Mouse (Mus musculus) embryonic facial prominence, embryonic 15.5 days (tissue): ENCODE results near the gene Pitx3. TPM values are rescaled to one million over a fixed set of nuclear protein-coding genes. Genes with fewer than 3 reads are reported as not detected.

Experiments
- ATAC-seq: fragments of 200-750 bp; cut with Nextera tagmentation; 2 replicates; pipeline ENCODE4 v1.8.0; 2017; ENCODE audit warnings: low read depth, moderate TSS enrichment; ENCODE audit not compliant: insufficient number of reproducible peaks, low FRiP score, low TSS enrichment
- H3K27ac ChIP-seq: fragments of 300-500 bp; sonication (generic); replicated peaks from 2 replicates; pipeline ENCODE4 v1.5.1; 2015; ENCODE audit warnings: mild to moderate bottlenecking, inconsistent platforms
- H3K27me3 ChIP-seq: fragments of 300-500 bp; sonication (generic); 2 replicates; pipeline ENCODE4 v1.6.1; 2015; ENCODE audit warnings: inconsistent platforms
- H3K36me3 ChIP-seq: fragments of 300-500 bp; sonication (generic); 2 replicates; pipeline ENCODE4 v1.6.1; 2015; ENCODE audit warnings: mild to moderate bottlenecking, inconsistent platforms
- H3K4me1 ChIP-seq: fragments of 300-500 bp; sonication (generic); 2 replicates; pipeline ENCODE4 v1.6.1; 2015; ENCODE audit warnings: inconsistent platforms
- H3K4me2 ChIP-seq: fragments of 300-500 bp; sonication (generic); replicated peaks from 2 replicates; pipeline ENCODE4 v1.6.1; 2015; ENCODE audit warnings: mild to moderate bottlenecking, inconsistent platforms
- H3K4me3 ChIP-seq: fragments of 300-500 bp; sonication (generic); replicated peaks from 2 replicates; pipeline ENCODE4 v1.5.1; 2015; ENCODE audit warnings: mild to moderate bottlenecking, inconsistent platforms
- H3K9ac ChIP-seq: fragments of 300-500 bp; sonication (generic); 2 replicates; pipeline ENCODE4 v1.6.1; 2015; ENCODE audit warnings: inconsistent platforms
- H3K9me3 ChIP-seq: fragments of 300-500 bp; sonication (generic); replicated peaks from 2 replicates; pipeline ENCODE4 v1.6.1; 2016; ENCODE audit warnings: inconsistent platforms
- WGBS: fragments of 180-500 bp; shearing (Covaris S2); methylation state at CpG from one replicate; pipeline ENCODE4 v1.1.7; 2015; 5-methylcytosine and 5-hydroxymethylcytosine counted together
- polyA plus RNA-seq: library from polyadenylated mRNA; unstranded; fragments of >200 nt; fragmentation: Nextera tagmentation; extraction: Ambion mirVana; gene quantifications from 2 replicates; pipeline ENCODE4 v1.2.1, GENCODE M21; 2015

Gene Pitx3
- polyA plus RNA-seq, 1 experiment from 2014 or later = 10.4 TPM

DNA sequence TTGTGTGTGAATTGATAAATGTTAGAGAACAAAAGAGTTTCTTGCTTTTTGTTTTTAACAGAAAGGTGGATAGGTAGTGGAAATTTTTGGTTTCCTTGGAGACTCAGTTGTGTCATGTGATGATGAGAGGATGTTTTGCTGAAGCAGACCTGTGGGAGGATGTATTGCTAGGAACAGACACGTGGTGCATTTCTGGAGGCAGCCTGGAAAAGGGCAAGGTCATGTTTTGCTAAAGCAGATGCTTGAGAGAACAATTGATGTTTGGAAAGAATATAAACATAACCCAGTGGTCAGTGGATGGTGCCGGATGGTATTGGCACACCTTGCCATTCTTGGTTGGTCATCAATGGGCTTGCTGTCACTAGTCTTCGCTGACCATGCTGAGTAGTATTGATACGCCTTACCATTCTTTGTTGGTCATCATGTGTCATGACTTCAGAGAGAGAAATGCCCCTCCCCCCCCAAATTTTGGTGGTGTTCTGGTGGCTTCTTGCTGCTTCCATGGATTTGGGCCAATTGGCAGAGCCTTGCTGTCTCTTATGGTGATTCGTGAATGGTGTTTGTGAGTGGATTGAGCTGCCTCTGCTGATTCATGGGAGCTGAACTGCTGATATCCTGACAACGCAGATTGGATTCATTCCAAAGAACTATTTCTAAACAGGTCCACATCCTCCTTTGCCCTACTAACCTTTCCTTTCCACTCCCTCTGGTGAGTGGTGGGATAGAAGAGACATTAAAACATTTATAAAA, 44.5 kb downstream of the Pitx3 start:
- Histone ChIP-seq H3K9ac (no peak overlapping the region), H3K27me3 (no peaks in the 10 kb centered on the region), H3K27ac (no peak overlapping the region), H3K36me3 (no peaks in the 10 kb centered on the region), H3K4me2 (no peak overlapping the region), H3K9me3 (no peaks in the 10 kb centered on the region), H3K4me3 (no peak overlapping the region), H3K4me1 (no peaks in the 10 kb centered on the region)
- no peak for ATAC-seq
- 84% methylated on average over 6 of the region's 6 CpGs for WGBS

DNA sequence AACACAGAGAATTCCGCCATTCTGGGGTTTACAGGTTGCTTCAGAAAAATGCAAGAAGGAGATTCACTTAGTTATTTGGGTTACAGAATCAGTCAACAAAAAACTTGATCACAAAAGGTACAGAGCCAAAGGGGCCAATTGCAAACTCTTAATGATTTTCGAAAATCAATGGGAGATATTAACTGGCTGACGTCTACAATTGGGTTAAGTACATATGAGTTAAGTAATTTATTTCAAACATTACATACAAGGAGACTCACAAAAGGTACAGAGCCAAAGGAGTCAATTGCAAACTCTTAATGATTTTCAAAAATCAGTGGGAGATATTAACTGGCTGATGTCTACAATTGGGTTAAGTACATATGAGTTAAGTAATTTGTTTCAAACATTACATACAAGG, 48.6 kb downstream of the Pitx3 start:
- 91% methylated on average over 3 of the region's 3 CpGs for WGBS
- no peak overlapping the region for H3K9ac ChIP-seq
- H3K27me3 ChIP-seq = no peaks in the 10 kb centered on the region
- ATAC-seq = no peak
- H3K36me3 ChIP-seq = no peaks in the 10 kb centered on the region
- no peak overlapping the region for H3K4me3 ChIP-seq
- no peaks in the 10 kb centered on the region for H3K4me1 ChIP-seq
- no peak overlapping the region for H3K4me2 ChIP-seq
- no peaks in the 10 kb centered on the region for H3K9me3 ChIP-seq
- H3K27ac ChIP-seq = no peak overlapping the region

DNA sequence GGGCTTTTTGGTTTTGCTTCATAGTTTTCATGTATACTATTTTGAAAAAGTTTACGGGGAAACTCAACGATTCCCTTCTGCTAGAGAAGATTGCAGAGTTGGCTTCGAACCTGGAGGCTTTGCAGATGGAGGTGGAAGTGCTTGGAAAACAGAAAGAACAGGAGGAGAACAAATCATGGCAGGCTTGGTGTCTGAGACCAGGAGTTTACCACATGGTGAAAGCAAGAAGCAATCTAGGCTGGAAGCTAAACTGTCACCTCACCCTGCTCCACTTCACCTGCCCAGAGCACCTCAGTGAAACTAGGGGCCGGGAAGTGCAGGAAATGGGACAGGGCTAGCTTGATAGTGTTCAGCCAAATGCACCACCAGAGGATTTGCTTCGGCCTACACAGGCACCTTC, 51.7 kb downstream of the Pitx3 start:
- no peaks in the 10 kb centered on the region for H3K27me3 ChIP-seq
- no peak overlapping the region for H3K27ac ChIP-seq
- H3K4me3 ChIP-seq = no peak overlapping the region
- H3K4me2 ChIP-seq = no peak overlapping the region
- no peaks in the 10 kb centered on the region for H3K36me3 ChIP-seq
- 80% methylated on average over 5 of the region's 5 CpGs for WGBS
- H3K9ac ChIP-seq = no peak overlapping the region
- H3K4me1 ChIP-seq = no peaks in the 10 kb centered on the region
- no peak for ATAC-seq
- no peaks in the 10 kb centered on the region for H3K9me3 ChIP-seq

DNA sequence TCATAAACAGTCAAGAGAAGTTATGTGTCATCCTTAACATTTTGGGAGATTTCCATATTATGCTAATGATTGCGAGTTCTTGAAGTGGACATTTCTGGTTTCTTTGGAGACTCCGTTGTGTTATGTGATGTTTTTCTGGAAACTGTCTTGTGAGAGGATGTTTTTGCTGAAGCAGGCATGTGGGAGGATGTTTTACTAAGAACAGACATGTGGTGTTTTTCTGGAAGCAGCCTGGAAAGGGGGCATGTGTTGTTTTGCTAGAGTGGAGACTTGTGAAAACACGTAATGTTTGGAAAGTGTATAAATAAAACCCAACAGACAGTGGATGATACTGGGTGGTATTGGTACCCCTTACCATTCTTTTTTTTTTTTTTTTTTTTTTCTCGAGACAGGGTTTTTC, 52.8 kb downstream of the Pitx3 start:
- 82% methylated on average over 4 of the region's 4 CpGs for WGBS
- H3K9me3 ChIP-seq = no peaks in the 10 kb centered on the region
- no peaks in the 10 kb centered on the region for H3K27me3 ChIP-seq
- no peak overlapping the region for H3K27ac ChIP-seq
- no peak overlapping the region for H3K4me2 ChIP-seq
- no peaks in the 10 kb centered on the region for H3K36me3 ChIP-seq
- no peak overlapping the region for H3K9ac ChIP-seq
- H3K4me1 ChIP-seq = no peaks in the 10 kb centered on the region
- no peak for ATAC-seq
- H3K4me3 ChIP-seq = no peak overlapping the region

DNA sequence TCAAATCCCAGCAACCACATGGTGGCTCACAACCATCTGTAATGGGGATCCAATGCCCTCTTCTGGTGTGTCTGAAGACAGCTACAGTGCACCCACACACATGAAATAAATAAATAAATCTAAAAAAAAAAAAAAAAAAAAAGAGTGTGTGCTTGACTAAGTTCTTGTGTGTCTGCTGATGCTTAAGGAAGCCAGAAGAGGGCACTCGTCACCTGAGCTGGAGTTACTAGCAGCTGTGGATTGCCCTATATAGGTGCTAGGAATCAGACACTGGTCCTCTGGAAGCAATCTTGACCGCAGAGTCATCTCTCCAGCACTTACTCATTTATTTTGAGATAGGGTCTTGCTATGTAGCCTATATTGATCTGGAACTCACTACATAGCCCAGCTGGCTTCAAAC, 54.0 kb downstream of the Pitx3 start:
- H3K27me3 ChIP-seq = no peaks in the 10 kb centered on the region
- ATAC-seq = no peak
- H3K36me3 ChIP-seq = no peaks in the 10 kb centered on the region
- H3K27ac ChIP-seq = no peak overlapping the region
- H3K9me3 ChIP-seq = no peaks in the 10 kb centered on the region
- H3K4me1 ChIP-seq = no peaks in the 10 kb centered on the region
- H3K9ac ChIP-seq = no peak overlapping the region
- H3K4me2 ChIP-seq = no peak overlapping the region
- no peak overlapping the region for H3K4me3 ChIP-seq
- 93% methylated on average over 2 of the region's 2 CpGs for WGBS

DNA sequence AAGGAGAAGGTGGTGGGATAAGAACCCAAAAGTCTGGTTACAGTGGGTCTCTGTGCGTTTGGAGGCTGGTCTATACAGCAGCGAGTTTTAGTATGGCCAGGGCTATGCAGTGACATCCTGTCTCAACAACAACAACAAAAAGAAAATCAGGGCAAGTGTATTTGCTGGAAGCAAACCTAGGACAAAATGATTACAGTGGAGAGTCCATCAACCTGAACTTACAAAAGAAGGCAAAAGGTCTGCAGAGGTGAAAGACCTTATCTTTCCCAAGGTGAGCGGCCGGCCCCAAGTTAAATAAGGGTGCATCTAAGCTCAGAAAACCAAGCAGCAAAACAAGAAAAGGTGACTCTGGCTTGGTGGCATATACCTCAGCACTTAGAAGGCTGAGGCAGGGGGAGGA, 56.5 kb downstream of the Pitx3 start:
- H3K9ac ChIP-seq = no peak overlapping the region
- H3K36me3 ChIP-seq = no peaks in the 10 kb centered on the region
- WGBS = 86% methylated on average over 4 of the region's 4 CpGs
- H3K4me3 ChIP-seq = no peak overlapping the region
- H3K4me1 ChIP-seq = no peaks in the 10 kb centered on the region
- no peaks in the 10 kb centered on the region for H3K9me3 ChIP-seq
- no peak for ATAC-seq
- no peaks in the 10 kb centered on the region for H3K27me3 ChIP-seq
- no peak overlapping the region for H3K4me2 ChIP-seq
- no peak overlapping the region for H3K27ac ChIP-seq

DNA sequence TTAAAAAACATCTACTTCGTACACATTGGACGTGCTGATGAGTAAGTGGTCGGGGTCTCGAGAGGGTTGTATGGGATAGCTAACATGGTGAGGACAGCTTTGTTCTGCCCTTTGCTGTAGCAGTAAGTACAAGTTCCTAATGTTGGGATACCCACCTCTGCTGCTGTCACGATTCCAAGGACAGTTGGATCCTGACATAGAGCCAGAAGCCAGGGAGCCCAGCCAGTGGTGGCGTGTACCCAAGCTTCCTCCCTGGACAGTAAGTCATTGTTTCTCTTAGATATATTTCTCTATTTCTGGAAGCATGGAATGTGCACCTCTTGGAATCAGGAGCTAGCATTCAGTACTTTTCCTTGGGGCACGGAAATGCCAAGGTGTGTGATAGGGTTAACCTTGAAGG, 60.3 kb downstream of the Pitx3 start:
- WGBS = 72% methylated on average over 7 of the region's 7 CpGs
- ATAC-seq = no peak
- Histone ChIP-seq H3K9ac (no peak overlapping the region), H3K27ac (no peak overlapping the region), H3K4me1 (no peaks in the 10 kb centered on the region), H3K36me3 (peaks cover 29% of the 10 kb centered on the region), H3K4me3 (no peak overlapping the region), H3K4me2 (no peak overlapping the region), H3K27me3 (no peaks in the 10 kb centered on the region), H3K9me3 (no peaks in the 10 kb centered on the region)

DNA sequence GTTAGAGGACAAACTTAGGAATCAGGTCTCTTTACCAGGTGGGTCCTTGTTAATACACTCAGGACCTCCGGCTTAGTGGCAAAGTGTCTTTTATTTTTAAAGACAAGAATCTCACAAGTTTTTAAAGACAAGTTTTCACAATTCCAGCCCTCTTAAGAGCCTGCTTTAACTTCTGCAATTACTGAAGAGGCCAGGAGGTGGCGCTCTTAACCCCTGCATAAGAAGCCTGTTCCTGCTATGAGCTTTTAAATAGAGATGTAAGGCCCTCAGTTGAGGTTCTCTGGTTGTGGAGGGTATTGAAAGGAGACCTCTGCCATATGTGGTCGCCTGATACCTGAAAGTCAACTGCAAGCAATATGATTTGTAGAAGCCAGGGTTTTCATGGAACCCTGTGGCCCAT, 61.8 kb downstream of the Pitx3 start:
- H3K9me3 ChIP-seq = no peaks in the 10 kb centered on the region
- no peak overlapping the region for H3K4me2 ChIP-seq
- H3K27ac ChIP-seq = no peak overlapping the region
- no peaks in the 10 kb centered on the region for H3K4me1 ChIP-seq
- H3K4me3 ChIP-seq = no peak overlapping the region
- no peaks in the 10 kb centered on the region for H3K27me3 ChIP-seq
- no peak for ATAC-seq
- H3K36me3 ChIP-seq = peaks cover 44% of the 10 kb centered on the region
- WGBS = 61% methylated on average over 3 of the region's 3 CpGs
- no peak overlapping the region for H3K9ac ChIP-seq

Other genes with a start within 250 kb of the Pitx3 start
- gene Armh3, start 149.8 kb downstream of the Pitx3 start, polyA plus RNA-seq = 16.6 and 20.5 TPM in 2 replicates
- gene Hps6, start 144.8 kb downstream of the Pitx3 start, polyA plus RNA-seq = 8.7 and 10.1 TPM in 2 replicates
- gene Pprc1, start 103.4 kb downstream of the Pitx3 start, polyA plus RNA-seq = 37.0 and 38.3 TPM in 2 replicates
- gene Ldb1, start 103.1 kb downstream of the Pitx3 start, polyA plus RNA-seq = 114 and 120 TPM in 2 replicates
- 74.1 and 76.9 TPM in 2 replicates for gene Nolc1, start 72.5 kb downstream of the Pitx3 start, polyA plus RNA-seq
- 1.6 and 3.7 TPM in 2 replicates for gene Elovl3, start 16.4 kb downstream of the Pitx3 start, polyA plus RNA-seq
- 61.2 and 67.1 TPM in 2 replicates for gene Gbf1, start 4.2 kb upstream of the Pitx3 start, polyA plus RNA-seq
- 15.3 and 16.1 TPM in 2 replicates for gene Nfkb2, start 156.0 kb upstream of the Pitx3 start, polyA plus RNA-seq
- 9.8 and 11.0 TPM in 2 replicates for gene Psd, start 178.8 kb upstream of the Pitx3 start, polyA plus RNA-seq
- 16.4 TPM in 2 replicates for gene Fbxl15, start 179.9 kb upstream of the Pitx3 start, polyA plus RNA-seq
- 167 and 168 TPM in 2 replicates for gene Cuedc2, start 190.4 kb upstream of the Pitx3 start, polyA plus RNA-seq
- 4.3 and 4.4 TPM in 2 replicates for gene Mfsd13a, start 192.8 kb upstream of the Pitx3 start, polyA plus RNA-seq
- 3.5 and 5.3 TPM in 2 replicates for gene 2310034G01Rik, start 202.0 kb upstream of the Pitx3 start, polyA plus RNA-seq
- 149 and 153 TPM in 2 replicates for gene Actr1a, start 247.4 kb upstream of the Pitx3 start, polyA plus RNA-seq
- 36.0 and 38.4 TPM in 2 replicates for gene Sufu, start 248.6 kb upstream of the Pitx3 start, polyA plus RNA-seq